Mouse (Mus musculus) gastrocnemius, postnatal 25 days (tissue): Measurements from ENCODE around the gene Kcnq1. TPM values are rescaled to one million over a fixed set of nuclear protein-coding genes. Genes with fewer than 3 reads are reported as not detected.

ENCODE experiments used
- DNase-seq: peaks from one replicate; pipeline ENCODE4 v3.0.0; 2022
- total RNA-seq, 2 experiments: library from RNA; stranded (reverse); gene quantifications; 1 replicate in 1 of 2; 2 replicates in 1 of 2; pipeline ENCODE4 v1.2.3; 2021

Gene Kcnq1
- total RNA-seq, 2 experiments from 2014 or later = 0.33 to 0.80 TPM

GRCm38 (mm10) chr7:143186378-143186777 is 80.2 kb downstream of the Kcnq1 start:
- no peak for DNase-seq

GRCm38 (mm10) chr7:143187181-143187580 is 81.0 kb downstream of the Kcnq1 start:
- DNase-seq = no peak

- no peak for DNase-seq
Observed at GRCm38 (mm10) chr7:143188589-143188988, 82.4 kb downstream of the Kcnq1 start.

GRCm38 (mm10) chr7:143189965-143190722 is 84.0 kb downstream of the Kcnq1 start:
- DNase-seq = no peak

GRCm38 (mm10) chr7:143190911-143191310 is 84.7 kb downstream of the Kcnq1 start:
- DNase-seq = no peak

GRCm38 (mm10) chr7:143192392-143192791 is 86.2 kb downstream of the Kcnq1 start:
- DNase-seq = no peak

GRCm38 (mm10) chr7:143194064-143194463 is 87.9 kb downstream of the Kcnq1 start:
- no peak for DNase-seq

- DNase-seq = no peak
Observed at GRCm38 (mm10) chr7:143197951-143198440, 91.8 kb downstream of the Kcnq1 start.

- DNase-seq = no peak
Observed at GRCm38 (mm10) chr7:143198443-143198842, 92.3 kb downstream of the Kcnq1 start.

- no peak for DNase-seq
Observed at GRCm38 (mm10) chr7:143201255-143201654, 95.1 kb downstream of the Kcnq1 start.

GRCm38 (mm10) chr7:143203897-143204296 is 97.7 kb downstream of the Kcnq1 start:
- DNase-seq = no peak

- DNase-seq = no peak
Observed at GRCm38 (mm10) chr7:143207044-143207443, 100.9 kb downstream of the Kcnq1 start.

GRCm38 (mm10) chr7:143210796-143211195 is 104.6 kb downstream of the Kcnq1 start:
- DNase-seq = no peak

GRCm38 (mm10) chr7:143251206-143251605 is 145.0 kb downstream of the Kcnq1 start:
- DNase-seq = peak; percentile 45

GRCm38 (mm10) chr7:143253126-143253871 is 147.1 kb downstream of the Kcnq1 start:
- no peak for DNase-seq

- DNase-seq = no peak
Observed at GRCm38 (mm10) chr7:143254901-143255300, 148.7 kb downstream of the Kcnq1 start.

- DNase-seq = no peak
Observed at GRCm38 (mm10) chr7:143261246-143261645, 155.1 kb downstream of the Kcnq1 start.

- no peak for DNase-seq
Observed at GRCm38 (mm10) chr7:143263557-143263956, 157.4 kb downstream of the Kcnq1 start.

- DNase-seq = no peak
Observed at GRCm38 (mm10) chr7:143263966-143264365, 157.8 kb downstream of the Kcnq1 start.

GRCm38 (mm10) chr7:143265386-143265785 is 159.2 kb downstream of the Kcnq1 start:
- no peak for DNase-seq

GRCm38 (mm10) chr7:143265829-143266438 is 159.8 kb downstream of the Kcnq1 start:
- DNase-seq = no peak

- no peak for DNase-seq
Observed at GRCm38 (mm10) chr7:143273747-143274146, 167.6 kb downstream of the Kcnq1 start.

- no peak for DNase-seq
Observed at GRCm38 (mm10) chr7:143275030-143275429, 168.9 kb downstream of the Kcnq1 start.
